Mouse (Mus musculus) midbrain, embryonic 14.5 days (tissue): Measurements from ENCODE around the gene Osbpl5. TPM values are rescaled to one million over a fixed set of nuclear protein-coding genes. Genes with fewer than 3 reads are reported as not detected.

Experiments
- ATAC-seq: fragments of 200-750 bp; cut with Nextera tagmentation; 2 replicates; pipeline ENCODE4 v1.8.0; 2017; ENCODE audit warnings: moderate number of reproducible peaks, moderate library complexity; ENCODE audit not compliant: low FRiP score, low TSS enrichment
- DNase-seq: peaks from one replicate; pipeline ENCODE4 v3.0.0-alpha.2; 2015
- H3K27ac ChIP-seq: fragments of 300-500 bp; sonication (generic); replicated peaks from 2 replicates; pipeline ENCODE4 v1.5.1; 2014; ENCODE audit warnings: mild to moderate bottlenecking, low read depth, low read length, moderate library complexity
- H3K27me3 ChIP-seq: fragments of 300-500 bp; sonication (generic); 2 replicates; pipeline ENCODE4 v1.6.1; 2014; ENCODE audit warnings: low read length, control low read depth, mixed read lengths; ENCODE audit not compliant: control insufficient read depth, insufficient read depth
- H3K36me3 ChIP-seq: fragments of 300-500 bp; sonication (generic); 2 replicates; pipeline ENCODE4 v1.6.1; 2014; ENCODE audit warnings: low read length, control low read depth; ENCODE audit not compliant: control insufficient read depth, insufficient read depth
- H3K4me1 ChIP-seq: fragments of 300-500 bp; sonication (generic); 2 replicates; pipeline ENCODE4 v1.6.1; 2014; ENCODE audit warnings: mild to moderate bottlenecking, antibody characterized with exemption, low read length, control low read depth; ENCODE audit not compliant: control insufficient read depth, insufficient read depth
- H3K4me2 ChIP-seq: fragments of 300-500 bp; sonication (generic); 2 replicates; pipeline ENCODE4 v1.6.1; 2014; ENCODE audit warnings: mild to moderate bottlenecking, low read length, moderate library complexity
- H3K4me3 ChIP-seq: fragments of 300-500 bp; sonication (generic); replicated peaks from 2 replicates; pipeline ENCODE4 v1.5.1; 2014; ENCODE audit warnings: low read depth, low read length
- H3K9ac ChIP-seq: fragments of 300-500 bp; sonication (generic); replicated peaks from 2 replicates; pipeline ENCODE4 v1.6.1; 2014; ENCODE audit warnings: mild to moderate bottlenecking, low read length, moderate library complexity
- H3K9me3 ChIP-seq: fragments of 300-500 bp; sonication (generic); 2 replicates; pipeline ENCODE4 v1.6.1; 2016; ENCODE audit warnings: low read length, control low read depth, mixed read lengths; ENCODE audit not compliant: control insufficient read depth
- WGBS: fragments of 180-500 bp; shearing (Covaris S2); extraction: QIAGEN DNeasy Blood & Tissue Kit; methylation state at CpG from one replicate; pipeline ENCODE4 v1.1.7; 2014; 5-methylcytosine and 5-hydroxymethylcytosine counted together
- polyA plus RNA-seq: library from polyadenylated mRNA; unstranded; fragments of >200 nt; fragmentation: Nextera tagmentation; extraction: Ambion mirVana; gene quantifications from 2 replicates; pipeline ENCODE4 v1.2.1, GENCODE M21; 2014

The Osbpl5 gene
- polyA plus RNA-seq, 1 experiment from 2014 or later, result 30.1 TPM

DNA sequence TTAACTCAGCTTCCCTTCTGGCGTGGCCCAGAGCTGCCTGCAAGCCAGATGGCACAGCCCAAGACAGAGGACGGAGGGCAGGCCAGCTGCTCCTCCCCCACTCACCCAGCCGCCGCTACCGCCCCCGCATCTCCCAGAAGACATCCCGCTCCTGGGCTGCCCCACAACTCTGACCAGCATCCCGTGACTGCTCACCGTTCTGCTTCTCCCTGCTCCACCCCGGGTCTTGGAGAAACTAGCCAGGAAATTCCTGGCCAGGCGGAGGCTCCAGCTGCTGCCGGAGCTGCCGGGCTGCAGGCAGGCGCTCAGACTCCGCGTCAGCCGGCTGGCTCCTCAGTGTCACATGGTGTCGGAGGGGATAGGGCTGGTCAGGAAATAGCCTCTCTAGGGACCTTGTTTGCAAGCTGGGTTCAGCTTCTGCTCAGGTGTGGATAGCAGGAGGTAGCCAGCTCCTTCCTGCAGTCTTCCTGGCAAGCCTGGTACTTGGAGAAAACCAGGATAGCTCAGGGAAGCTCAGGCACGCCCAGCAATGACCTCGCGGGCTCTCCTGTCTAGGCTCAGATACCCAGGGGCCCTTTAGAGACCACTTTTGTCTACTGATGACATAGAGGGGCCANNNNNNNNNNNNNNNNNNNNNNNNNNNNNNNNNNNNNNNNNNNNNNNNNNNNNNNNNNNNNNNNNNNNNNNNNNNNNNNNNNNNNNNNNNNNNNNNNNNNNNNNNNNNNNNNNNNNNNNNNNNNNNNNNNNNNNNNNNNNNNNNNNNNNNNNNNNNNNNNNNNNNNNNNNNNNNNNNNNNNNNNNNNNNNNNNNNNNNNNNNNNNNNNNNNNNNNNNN lies 27.4 kb upstream of the Osbpl5 start, which contains the start of gene Mrgpre:
TSS of gene Mrgpre (minus strand) at position 505 of the 834 bp plus-strand sequence.
- Histone ChIP-seq H3K27me3 (no peaks in the 10 kb centered on the region), H3K9ac (peak within 1 kb of the TSS; percentile 68), H3K4me3 (peak within 1 kb of the TSS; percentile 45), H3K4me1 (peaks cover 11% of the 10 kb centered on the region; the same call in 1 of the 2 replicates), H3K36me3 (0 out of 2 replicates have a peak, but pooled peaks cover 3% of the 10 kb centered on the region), H3K27ac (peak within 1 kb of the TSS; percentile 67), H3K9me3 (no peaks in the 10 kb centered on the region), H3K4me2 (peak within 1 kb of the TSS; percentile 68)
- DNase-seq (peak; percentile 82), ATAC-seq (peak; percentile 86)
- WGBS, result 2% methylated on average over 21 of the region's 21 CpGs

DNA sequence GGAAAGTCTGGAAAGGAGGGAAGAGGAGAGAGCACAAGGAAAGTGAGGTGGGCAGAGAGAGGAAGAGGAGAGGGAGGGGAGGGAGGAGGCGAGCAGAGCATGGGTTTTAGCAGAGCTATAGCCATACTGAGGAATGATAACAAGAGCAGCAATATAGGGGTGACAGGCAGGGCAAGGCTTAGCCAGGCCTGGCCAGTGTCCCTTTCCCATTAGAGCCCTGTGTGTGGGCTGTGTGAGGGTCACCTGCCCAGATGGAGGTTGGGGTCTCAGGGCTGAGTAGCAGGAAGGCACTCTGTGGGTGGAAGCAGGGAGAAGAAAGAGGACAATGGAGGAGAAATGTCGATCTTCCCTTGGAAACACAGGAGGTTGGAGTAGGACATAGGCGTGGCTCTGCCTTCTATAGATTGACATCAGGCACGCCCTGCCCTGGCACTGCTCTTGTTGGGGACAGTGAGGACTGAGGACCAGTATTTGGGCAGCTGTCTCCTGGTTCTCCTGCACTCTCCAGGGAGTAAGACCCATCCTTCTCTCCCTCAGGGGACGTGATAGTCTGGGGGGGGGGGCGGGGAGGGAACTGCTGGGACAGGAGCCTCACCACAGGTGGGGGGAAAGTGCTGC lies 26.7 kb upstream of the Osbpl5 start:
- peak; percentile 8 for DNase-seq
- WGBS, result 19% methylated on average over 5 of the region's 6 CpGs
- no peaks in the 10 kb centered on the region for H3K9me3 ChIP-seq
- peak overlapping the region; percentile 45 for H3K4me3 ChIP-seq
- H3K4me2 ChIP-seq, result peak overlapping the region; percentile 68
- no peaks in the 10 kb centered on the region for H3K27me3 ChIP-seq
- H3K4me1 ChIP-seq, result peaks cover 11% of the 10 kb centered on the region; the same call in 1 of the 2 replicates
- peak; percentile 64; the same call in 1 of the 2 replicates for ATAC-seq
- H3K9ac ChIP-seq, result peak overlapping the region; percentile 68
- 0 out of 2 replicates have a peak, but pooled peaks cover 3% of the 10 kb centered on the region for H3K36me3 ChIP-seq
- peak overlapping the region; percentile 67 for H3K27ac ChIP-seq

DNA sequence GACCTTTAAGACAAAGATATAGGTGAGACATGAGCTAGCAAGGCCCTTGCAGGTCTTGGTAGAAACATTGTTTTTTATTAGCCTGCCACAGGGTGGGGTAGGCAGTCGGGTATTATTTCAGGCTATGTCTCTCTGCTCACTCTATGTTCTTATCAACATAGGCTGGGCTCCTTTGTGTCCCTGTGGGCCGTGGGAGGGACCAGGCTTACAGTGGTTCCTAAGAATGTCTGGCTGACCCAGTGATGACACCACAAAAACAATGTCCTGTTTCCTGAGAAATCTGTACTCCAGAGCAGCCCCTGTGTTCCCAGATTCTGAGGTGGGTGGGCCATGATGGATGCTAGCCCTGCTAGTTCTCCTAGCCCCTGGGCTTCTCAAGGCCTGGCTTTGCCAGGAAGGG lies 20.6 kb upstream of the Osbpl5 start:
- WGBS, result 72% methylated on average over 2 of the region's 2 CpGs
- DNase-seq (no peak), ATAC-seq (no peak)
- Histone ChIP-seq H3K9me3 (no peaks in the 10 kb centered on the region), H3K27ac (no peak overlapping the region), H3K4me2 (no peak overlapping the region), H3K4me1 (no peaks in the 10 kb centered on the region), H3K9ac (no peak overlapping the region), H3K27me3 (no peaks in the 10 kb centered on the region), H3K36me3 (0 out of 2 replicates have a peak, but pooled peaks cover 3% of the 10 kb centered on the region), H3K4me3 (no peak overlapping the region)

DNA sequence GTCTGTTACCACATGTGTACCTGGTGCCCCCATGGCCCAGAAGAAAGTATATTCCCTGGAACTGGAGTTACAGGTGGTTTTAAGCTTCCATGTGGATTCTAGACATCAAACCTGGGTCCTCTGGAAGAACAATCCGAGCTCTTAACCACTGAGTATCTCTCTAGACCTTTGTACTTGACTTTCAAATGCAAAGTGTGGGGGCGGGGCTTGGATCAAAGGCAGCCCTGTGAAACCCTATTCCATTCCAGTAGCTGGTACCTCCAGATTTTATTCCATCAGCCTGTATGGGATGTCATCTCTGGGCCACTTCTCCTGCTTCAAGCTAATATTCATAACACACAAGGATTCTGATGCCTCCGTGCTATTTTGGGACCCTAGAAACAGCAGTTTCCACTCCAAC lies 19.4 kb upstream of the Osbpl5 start:
- 0 out of 2 replicates have a peak, but pooled peaks cover 3% of the 10 kb centered on the region for H3K36me3 ChIP-seq
- H3K27me3 ChIP-seq, result no peaks in the 10 kb centered on the region
- H3K9me3 ChIP-seq, result no peaks in the 10 kb centered on the region
- H3K27ac ChIP-seq, result no peak overlapping the region
- H3K4me2 ChIP-seq, result no peak overlapping the region
- no peaks in the 10 kb centered on the region for H3K4me1 ChIP-seq
- ATAC-seq (no peak), DNase-seq (no peak)
- no peak overlapping the region for H3K4me3 ChIP-seq
- 35% methylated on average over 3 of the region's 3 CpGs for WGBS
- H3K9ac ChIP-seq, result no peak overlapping the region

DNA sequence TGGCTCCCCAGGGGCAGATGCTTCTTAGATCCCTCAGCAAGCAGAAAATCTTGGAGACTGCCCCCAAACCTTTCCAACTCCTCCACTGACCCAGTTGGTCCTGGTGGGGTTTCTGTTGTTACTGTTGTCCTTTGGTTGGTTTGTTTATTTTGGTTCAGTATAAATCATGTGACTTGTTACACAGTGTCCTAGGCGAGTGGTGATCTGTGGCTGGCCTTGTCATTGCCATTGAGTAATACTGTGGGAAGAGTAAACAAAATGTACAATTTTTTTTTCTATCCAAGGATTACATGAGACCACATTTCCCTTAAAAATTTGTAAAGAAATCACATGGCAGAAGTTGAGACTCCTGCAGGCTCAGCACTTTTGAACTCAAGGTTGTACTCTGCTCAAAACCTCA lies 12.7 kb upstream of the Osbpl5 start:
- no peaks in the 10 kb centered on the region for H3K36me3 ChIP-seq
- no peak overlapping the region for H3K27ac ChIP-seq
- H3K27me3 ChIP-seq, result no peaks in the 10 kb centered on the region
- no peaks in the 10 kb centered on the region for H3K4me1 ChIP-seq
- no peak for ATAC-seq
- H3K9ac ChIP-seq, result no peak overlapping the region
- H3K9me3 ChIP-seq, result no peaks in the 10 kb centered on the region
- no peak overlapping the region for H3K4me2 ChIP-seq
- DNase-seq, result no peak
- 53% methylated on average over 1 of the region's 1 CpGs for WGBS
- no peak overlapping the region for H3K4me3 ChIP-seq

DNA sequence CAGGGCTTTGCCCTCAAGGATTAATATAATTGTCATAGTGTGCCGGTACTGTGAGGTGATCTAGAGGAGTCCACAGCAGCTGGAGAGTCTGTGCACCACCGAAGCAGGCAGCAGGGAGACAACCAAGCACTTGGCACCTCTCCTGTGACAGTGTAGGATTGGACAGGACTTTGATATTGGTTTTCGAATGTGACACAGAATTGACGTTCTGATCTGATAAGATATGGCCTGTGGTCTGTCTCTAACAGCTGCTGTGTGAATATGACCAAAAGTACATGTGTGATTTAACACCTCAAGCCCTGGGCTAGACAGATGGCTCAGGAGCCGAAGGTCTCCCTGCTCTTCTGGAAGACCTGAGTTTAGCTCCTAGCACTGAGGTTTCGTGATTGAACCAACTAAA lies 11.5 kb upstream of the Osbpl5 start:
- Histone ChIP-seq H3K9ac (no peak overlapping the region), H3K4me3 (no peak overlapping the region), H3K4me2 (no peak overlapping the region), H3K4me1 (no peaks in the 10 kb centered on the region), H3K9me3 (no peaks in the 10 kb centered on the region), H3K27ac (no peak overlapping the region), H3K36me3 (no peaks in the 10 kb centered on the region), H3K27me3 (no peaks in the 10 kb centered on the region)
- WGBS, result 84% methylated on average over 6 of the region's 6 CpGs
- DNase-seq (no peak), ATAC-seq (no peak)

DNA sequence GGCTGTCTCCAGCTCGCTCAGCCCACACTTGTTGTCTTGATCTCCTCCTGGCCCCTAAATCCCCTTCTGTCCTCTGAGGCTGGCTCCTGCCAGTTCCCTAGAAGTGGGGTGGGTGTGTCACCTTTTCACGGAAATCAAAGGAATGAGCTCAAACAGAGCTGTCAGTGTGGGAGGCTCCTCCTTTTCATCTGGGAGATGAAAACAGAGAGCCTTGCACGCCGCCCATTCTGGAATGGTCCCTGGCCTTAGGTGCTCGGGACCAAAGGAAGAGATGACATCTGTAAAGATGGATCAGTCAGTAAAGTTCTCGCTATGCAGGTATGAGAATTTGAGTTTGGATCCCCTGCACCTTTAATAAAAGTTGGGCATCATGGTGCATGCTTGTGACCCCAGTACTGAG lies 10.1 kb upstream of the Osbpl5 start, which contains the start of gene Mrgprg:
TSS of gene Mrgprg (minus strand) at position 101 of the 400 bp plus-strand sequence.
- Histone ChIP-seq H3K9me3 (no peaks in the 10 kb centered on the region), H3K27ac (no peak within 1 kb of the TSS), H3K4me2 (no peak within 1 kb of the TSS), H3K36me3 (no peaks in the 10 kb centered on the region), H3K4me1 (no peaks in the 10 kb centered on the region), H3K4me3 (no peak within 1 kb of the TSS), H3K27me3 (no peaks in the 10 kb centered on the region), H3K9ac (no peak within 1 kb of the TSS)
- WGBS, result 44% methylated on average over 6 of the region's 6 CpGs
- ATAC-seq (no peak), DNase-seq (no peak)

DNA sequence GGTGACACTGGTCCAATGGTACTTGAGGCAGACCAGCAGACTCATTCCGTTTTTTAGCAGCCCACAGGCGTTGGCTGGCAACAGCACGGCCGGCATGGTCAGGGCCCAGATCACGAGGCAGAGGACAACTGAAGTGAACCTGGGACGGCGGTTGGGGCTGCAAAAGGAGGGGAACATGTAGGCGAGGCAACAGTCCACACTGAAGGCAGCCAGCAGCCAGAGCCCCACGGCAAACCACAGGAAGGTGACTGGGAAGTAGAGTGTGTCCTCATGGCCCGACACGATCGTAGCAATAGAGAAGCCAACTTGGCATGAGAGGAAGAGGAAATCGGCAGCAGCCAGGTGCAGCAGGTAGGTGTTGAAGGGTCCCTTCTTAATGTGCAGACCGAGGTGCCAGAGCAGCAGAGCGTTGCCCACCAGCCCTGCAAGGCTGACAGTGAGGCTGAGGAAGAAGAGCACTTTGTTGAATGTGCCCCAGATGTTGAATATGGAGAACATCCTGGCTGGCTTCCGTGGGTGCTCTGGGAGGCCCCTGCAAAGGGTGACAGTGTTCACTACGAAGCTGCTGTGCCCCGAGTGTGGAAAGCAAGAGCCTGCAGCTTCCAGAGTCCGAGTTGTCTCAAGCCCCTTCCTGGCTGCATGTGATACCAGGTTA lies 8.2 kb upstream of the Osbpl5 start:
- Histone ChIP-seq H3K9ac (no peak overlapping the region), H3K36me3 (no peaks in the 10 kb centered on the region), H3K4me3 (no peak overlapping the region), H3K27ac (no peak overlapping the region), H3K27me3 (no peaks in the 10 kb centered on the region), H3K9me3 (no peaks in the 10 kb centered on the region), H3K4me2 (no peak overlapping the region), H3K4me1 (no peaks in the 10 kb centered on the region)
- WGBS, result 76% methylated on average over 19 of the region's 19 CpGs
- DNase-seq (no peak), ATAC-seq (no peak)
